Mouse (Mus musculus) spleen, postnatal 36 days (tissue): Measurements from ENCODE around the gene Rcc2.
A peak's percentile ranks its signal among the peaks of the same experiment; 100 is the strongest.

ENCODE experiments used
- DNase-seq, 2 experiments: peaks; one replicate each; pipeline ENCODE4 v3.0.0; 2022; ENCODE audit warnings: low spot score in 2 of 2, mixed read lengths in 1 of 2

Rcc2 gene

DNA sequence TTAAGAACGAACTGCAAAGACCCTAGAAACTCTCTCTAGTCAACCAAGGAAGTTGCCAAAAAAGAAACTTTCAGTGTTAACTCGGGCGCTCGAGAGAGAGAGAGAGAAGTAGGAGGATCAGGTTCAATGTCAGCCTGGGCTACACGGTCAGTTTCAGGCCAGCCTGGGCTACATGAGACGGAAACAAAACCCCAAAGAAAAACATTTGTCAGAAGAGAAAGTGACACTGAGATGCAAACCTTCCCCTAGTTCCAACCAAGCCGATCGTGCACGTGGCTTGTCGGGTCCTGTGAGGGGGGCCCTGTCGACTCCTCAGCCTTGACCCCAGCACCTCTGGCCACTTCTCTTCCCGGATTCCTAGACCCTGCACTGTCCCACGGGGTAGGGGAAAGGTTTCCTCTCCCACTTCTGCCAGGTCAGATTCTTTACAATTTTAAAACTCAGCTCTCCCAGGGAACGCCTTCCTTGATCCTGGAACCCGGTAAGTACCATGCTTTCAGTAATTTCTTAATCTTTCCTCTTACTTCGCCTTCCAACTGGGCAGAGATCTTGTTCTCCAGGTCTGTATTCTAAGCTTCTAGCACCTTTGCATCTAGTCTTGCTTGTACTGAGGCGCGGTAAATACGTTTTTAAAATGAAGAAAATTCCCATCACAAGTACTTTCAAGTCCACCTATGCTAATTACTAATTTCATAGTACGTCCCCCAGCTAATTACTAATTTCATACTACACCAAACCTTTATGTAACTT is at the start of gene Rcc2:
Gene Rcc2, plus strand, starts transcription at position 273 of the 750 bp plus-strand sequence.
- peak in 1 of 2 experiments; percentile 43 for DNase-seq

DNA sequence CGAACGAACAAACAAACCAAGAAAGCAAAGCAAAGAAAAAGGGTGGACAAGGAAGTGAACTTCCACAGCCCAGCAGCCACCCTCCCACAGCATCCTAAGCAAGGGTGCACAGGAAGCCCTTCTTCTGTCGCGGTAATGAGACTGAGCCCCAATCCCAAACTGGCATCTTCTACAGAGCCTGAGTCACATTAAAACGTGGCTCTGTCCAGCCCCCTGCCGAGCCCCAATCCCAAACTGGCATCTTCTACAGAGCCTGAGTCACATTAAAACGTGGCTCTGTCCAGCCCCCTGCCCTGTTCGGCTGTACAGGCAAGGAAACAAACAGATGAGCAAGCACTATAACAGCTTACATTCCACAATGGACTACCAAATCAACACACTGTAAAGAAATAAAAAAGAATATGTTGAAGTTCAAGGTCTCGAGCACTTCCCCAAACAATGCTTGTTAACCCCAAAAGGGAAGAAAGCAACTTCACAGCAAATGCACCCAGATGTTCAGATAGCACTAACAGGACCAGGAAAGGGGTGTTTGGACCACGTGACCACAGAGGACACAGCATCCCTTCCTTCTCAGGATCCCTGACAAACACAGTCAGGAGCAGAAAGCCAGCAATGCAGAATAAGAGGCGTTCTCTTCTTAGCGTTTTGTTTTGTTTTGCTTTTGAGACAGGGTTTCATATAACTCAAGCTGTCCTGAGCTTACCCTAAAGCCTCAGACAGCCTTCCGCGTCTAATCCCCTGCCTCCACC is 46.3 kb upstream of the Rcc2 start:
- DNase-seq = no peak

DNA sequence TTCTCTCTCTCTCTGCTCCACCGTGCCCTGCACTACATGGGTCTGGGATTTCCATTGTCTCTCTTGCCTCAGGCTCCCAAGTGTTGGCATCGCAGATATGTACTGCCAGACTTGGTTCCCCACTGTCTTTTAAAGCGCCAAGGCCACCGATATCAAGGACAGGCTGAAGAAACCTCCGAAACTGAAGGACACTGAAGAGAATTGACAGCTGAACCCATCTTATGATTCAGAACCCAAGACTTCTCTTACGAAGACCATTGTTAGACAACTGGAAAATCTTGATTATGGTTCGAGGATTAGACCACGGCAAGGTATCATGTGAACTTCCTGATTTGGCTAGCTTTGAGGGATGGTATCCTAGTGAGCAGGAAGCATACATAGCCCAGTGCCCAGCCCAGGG is 45.5 kb upstream of the Rcc2 start:
- no peak for DNase-seq

DNA sequence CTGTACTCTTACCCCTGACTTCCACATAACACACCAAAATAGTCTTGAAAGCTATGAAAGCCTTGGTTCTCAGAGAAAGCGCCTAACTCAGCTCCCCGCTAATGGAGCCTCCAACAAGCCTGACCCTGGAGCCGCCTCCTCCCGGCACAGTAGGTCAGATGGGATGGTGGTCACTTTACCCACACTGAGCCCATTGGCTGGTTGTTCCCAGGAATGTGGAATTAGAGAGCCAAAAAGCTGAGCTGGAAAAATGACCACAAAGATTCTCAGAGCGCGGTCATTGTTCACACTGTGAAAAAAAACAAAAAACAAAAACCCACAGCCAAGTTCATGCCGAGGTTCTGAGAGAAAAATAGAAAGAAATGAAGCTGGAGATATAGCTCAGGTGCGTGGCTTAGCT is 43.8 kb upstream of the Rcc2 start:
- DNase-seq = no peak

DNA sequence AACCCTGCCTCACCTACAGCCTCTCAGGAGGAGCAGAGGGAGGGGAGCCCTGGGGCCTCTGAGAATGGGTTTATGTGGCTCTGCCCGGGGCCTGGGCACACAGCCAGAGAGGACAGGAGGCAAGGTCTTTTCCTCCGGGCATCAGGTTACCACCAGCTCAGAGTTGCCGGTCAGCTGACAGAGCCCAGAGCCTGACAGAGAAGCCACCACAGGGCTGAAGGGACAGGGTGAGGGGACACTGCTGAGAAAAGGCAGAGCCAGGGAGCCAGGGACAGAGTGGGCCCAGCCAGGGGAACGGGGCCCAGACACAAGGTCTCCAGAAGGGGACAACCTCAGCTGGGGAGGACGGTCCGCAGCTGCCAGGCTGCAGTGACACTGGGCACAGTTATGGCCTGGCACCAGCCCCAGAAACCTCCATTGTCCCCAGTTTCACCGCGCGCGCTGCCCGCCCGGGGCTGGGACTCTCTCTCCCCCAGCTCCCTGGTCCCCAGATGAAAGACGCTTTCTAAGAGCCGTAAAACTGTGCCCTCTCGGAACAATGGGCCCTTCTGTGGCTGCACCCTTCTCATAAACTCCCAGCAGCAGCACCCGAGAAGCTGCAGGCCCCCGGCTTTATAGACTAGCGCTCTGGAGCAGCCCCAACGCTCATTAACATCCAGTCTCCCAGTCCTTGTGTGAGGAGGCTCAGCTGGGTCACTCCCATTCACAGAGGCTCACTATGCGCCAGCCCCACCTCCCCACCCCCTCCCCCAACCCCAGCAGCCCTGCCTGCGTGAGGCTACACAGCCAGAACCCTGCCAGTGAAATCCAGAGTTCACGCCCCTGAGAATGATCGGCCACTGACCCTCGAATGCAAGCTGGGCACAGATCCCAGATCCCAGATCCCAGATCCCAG is 42.4 kb upstream of the Rcc2 start:
- DNase-seq = no peak

DNA sequence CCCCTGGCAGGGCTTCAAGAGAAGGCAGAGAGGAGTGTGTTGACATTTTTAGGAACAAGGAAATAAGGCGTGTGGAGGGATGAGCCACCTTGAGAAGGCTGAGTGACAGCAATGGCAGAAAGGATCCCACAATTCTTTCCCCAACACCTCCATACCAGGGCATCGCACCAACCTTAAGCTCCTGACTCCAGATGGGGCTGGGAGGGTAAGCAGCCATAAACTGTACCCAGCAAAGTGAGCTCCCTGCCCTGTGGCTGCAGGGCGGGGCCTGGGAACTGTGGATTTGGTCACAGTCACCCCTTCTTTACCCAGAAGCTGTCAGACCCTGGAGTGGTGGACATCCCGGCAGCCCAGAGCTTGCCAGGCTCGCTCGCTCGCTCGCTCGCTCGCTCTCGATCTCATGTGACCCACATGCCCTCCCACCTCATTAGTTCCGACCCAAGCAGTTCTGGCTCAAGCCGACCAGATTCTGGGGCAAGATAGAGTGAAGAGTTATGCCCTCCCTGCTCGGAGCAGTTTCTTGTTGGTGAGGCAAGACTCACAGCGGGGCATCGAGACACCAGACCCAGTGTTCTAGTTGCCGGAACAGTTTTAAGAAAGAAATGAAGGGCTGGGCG is 38.8 kb upstream of the Rcc2 start:
- DNase-seq = no peak

DNA sequence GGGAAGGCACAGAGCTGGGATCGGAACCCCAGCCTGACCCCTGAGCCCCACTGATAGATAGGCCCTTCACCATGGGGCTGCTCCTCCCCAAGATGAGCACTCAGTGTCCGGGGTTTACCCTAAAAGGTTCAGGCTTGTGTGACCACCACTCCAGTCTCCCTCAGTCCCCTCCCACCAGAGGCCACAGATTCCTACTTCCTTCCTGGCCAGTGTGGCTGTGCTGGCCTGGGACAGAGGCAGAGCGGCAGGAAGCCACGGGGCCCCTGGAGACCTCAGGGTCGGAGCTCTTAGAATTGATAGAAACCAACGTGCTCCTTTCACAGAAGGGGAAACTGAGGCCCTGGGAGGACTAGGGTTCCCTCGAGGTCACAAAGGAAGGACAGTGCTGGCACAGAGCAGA is 37.9 kb upstream of the Rcc2 start:
- no peak for DNase-seq

DNA sequence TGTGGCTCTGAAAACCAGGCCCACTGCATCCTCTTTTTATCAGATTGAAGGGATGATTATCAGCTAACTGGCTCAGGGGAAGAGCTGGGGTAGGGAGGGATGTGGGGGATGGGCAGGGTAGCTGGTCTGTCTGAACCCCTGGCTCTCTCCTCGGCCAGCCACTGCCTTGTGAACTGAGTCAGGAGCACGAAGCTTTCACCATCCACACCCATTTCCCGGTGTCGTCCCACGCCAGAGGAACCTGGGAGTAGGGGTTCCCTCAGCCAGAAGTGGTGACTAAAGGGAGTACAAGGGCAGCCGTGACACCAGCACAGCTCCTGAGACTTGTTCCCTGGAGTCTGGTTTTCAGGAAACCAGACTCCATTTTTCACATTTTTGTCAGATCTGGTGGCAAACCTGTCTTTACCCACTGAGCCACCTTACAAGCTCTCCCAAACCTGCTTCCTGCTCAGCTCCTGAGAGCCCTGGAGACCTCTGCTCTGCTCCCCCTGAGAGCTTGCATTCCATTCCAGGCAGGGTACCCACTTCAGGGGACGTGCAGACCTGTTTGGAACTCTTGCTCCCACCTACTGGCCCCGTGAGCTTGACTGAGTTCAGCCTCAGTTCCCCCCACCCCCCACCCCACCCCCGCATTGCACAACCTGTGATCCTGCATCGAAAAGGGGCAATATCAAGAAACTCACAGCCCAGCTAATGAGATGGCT is 37.3 kb upstream of the Rcc2 start:
- DNase-seq = no peak

DNA sequence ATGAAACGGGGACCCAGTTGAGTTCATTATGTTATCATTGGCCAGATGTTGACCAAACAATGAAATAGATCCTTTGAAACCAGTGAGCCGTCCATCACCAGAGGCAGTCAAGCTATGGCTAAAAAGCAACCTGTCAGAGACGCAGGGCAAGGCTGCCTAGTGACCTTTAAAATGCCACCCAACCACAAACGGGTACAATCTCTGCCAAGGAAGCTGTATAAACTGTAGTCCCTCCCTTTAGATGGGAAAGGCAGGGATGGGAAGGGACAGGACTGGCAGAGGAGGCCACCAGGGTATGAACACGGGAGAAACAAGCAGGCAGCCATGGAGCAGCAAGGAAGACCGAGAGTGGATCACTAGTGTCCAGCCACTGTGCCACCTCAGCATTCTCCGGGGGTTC is 35.3 kb upstream of the Rcc2 start:
- DNase-seq = no peak

DNA sequence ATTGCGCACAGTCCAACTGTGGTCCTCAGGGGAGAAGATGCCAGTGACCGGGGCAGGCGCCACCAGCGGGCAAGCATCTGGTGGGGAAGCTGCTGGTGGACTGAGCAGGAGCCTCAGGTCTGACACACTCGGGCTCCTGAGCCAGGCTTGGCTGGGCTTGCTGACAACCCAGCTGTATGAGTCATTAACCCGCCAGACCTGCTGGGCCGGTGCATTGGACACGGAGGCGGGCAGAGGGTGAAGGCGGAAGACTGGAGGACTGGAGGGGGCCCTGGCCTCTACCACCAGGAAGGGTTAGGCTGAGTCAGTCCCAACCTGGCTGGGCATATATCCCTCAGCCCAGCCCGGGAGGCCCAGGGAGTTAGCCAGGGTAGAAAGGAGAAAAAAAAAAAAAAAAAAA is 34.6 kb upstream of the Rcc2 start, which contains the start of gene Arhgef10l:
Gene Arhgef10l, minus strand, starts transcription at position 253 of the 400 bp plus-strand sequence.
- no peak for DNase-seq

DNA sequence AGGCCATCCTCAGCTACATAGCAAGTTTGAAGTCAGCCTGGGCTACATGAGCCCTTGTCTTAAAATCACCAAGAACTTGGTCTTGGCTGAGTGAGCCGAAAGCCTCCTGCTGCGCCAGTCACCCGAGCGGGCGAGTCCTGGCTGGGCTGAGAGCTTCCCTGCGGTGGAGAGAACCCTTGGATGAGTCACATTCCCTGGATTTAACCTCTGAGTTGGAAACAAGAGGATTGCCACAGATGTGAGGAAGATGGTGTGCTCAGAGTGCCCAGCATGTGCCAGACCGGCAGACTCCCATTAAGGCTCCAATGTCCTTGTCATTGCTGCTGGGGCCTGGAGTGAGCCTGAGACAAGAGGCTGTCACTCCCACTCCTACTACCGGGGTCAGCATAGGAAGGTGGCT is 32.5 kb upstream of the Rcc2 start:
- no peak for DNase-seq

DNA sequence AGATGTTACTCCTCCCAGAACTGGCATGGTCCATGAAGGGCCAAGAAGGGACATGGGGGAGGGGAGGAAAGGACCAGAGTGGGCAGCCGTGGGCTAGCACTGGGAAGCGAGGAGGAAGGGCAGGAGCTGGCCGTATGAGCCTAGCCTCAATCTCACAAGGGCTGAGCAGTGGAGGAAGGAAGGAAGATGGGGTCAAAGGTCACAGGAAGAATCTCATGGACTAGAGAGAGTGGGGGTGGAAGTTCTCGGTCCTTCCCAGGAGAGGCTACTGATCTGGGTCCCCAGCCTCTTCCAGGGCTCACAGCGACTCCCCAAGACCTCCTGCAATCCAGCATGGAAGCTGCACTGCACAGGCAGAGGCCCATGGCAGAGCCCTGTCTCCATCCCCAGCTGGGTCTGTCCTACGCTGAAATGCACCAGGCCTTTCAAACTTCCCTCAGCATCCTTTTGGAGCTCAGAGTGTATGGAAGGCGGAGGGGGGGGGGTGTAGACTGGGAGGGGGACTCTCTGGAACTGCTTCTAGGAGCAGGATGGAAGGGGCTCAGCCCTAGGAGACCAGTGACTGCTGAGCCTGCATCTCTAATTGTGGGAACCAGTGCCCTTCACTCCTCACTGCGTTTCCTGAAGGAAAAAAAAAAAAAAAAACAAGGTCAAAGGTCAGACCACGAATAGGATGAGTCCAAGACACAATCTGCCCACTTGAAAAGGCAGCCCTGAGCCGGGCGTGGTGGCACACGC is 26.6 kb upstream of the Rcc2 start:
- DNase-seq = no peak

DNA sequence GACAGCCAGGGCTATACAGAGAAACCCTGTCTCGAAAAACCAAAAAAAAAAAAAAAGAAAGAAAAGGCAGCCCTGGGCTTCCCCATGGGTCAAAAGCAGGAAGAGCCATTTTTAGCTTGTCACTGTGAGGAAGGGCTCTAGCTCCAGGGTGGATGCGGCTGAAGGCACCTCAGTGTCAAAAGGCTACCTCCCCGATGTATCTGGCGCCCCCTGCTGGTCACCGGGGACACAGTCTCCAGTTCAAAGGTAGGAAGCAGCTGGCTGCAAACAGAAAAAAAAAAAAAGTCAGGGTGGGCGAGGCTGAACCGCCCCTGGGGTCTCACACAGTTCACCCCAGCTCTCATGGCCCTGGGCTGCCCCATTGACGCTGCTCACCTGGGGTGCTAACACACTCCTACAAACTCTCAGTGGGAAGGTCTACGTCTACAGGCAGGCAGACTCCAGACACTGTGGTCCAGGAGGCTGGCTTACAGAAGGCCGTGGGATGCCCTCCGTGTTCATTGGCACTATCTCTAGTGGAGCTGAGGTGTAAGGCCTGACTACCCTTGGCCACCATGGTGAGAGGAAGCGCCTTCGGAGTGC is 25.9 kb upstream of the Rcc2 start:
- DNase-seq = peak; percentile 65 to 69

DNA sequence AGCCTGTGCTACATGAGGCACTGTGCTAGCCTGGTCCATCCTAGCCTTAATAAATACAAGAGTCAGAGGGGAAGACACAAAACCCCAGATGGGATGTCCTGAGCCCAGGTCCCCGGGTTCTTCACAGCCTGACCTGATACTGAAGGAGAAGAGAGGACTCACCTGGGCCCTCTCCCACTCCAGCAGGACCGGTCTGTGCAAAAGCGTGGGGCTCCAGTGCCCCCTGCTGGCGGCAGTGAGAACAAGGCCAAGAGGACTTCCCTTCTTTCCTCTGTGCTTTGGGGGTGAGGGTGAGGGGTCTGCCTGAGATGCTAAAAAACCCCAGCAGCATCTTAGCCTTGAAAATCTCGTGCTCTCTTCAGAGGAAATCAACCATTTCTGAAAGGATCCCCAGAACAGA is 21.3 kb upstream of the Rcc2 start:
- DNase-seq = no peak

DNA sequence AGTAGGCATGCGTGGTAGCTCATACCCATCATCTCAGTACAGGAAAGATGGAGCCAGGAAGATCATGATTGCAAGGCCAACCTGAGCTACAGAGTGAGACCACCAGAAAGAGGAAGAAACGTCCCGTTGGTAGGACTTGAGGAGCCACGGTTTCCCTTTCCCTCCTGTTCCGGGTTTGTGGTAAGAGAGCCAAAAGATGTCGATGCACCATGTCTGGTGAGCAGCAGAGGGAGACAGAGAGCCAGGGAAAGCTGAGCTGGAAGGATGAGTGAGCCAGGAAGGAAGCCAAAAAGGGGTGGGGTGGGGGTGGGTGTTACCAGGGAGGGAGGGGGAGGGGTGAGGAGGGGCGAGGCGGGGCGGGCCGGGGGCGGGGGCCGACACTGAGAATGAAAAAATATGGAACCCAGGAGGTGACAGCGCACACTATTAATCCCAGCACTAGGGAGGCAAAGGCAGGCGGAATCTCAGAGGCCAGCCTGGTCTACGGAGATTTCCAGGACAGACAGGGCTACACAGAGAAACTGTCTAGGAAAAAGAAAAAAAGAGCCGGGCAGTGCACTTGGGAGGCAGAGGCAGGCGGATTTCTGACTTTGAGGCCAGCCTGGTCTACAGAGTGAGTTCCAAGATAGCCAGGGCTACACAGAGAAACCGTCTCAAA is 20.5 kb upstream of the Rcc2 start:
- DNase-seq = peak; percentile 75 to 76

DNA sequence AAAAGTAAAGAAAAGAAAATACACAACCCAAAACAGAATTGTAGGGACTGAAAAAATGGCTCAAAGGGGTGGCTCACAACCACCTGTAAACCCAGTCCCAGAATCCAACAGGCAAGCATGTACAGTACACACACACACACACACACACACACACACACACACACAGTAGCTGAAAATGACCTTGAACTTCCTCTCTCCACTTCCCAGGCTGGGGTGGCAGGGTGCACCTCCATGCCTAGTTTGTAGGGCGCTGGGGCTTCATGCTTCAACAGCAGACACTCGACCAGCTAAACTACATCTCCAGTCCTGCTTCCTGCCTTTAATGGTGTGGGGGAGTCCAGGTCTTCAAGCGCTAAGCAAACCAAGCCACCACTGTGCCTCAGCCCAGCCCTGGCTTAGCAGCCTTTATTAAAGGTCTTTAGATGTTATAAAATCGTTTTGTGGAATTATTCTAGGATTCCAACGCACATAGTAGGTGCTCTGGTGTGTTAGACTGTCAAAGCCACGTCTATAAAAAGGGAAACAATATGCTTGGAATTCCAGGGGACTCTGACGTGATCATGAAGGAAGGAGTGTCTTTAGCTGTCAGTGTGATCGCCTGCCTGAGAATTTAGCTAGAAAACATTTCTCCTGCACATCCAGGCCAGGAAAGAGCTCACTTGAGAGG is 19.5 kb upstream of the Rcc2 start:
- peak; percentile 42 to 52 for DNase-seq

DNA sequence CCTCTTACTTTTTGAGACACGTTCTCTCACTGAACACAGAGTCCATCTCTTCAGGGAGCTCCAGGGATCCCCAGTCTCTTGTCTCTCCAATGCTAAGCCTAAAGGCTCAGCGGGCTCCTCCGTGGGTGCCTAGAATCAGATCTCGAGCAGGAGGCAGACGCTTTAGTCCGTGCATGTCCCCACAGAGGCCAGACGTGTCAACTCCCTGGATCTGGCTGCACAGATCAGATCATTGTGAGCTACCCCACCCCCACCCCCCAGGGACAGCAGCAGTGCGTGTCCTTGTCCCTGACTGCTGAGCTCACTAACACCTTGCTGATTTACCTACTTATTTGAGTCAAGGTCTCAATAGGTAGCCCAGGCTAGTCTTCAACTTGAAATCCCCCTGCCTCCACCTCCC is 16.7 kb upstream of the Rcc2 start:
- DNase-seq = no peak

DNA sequence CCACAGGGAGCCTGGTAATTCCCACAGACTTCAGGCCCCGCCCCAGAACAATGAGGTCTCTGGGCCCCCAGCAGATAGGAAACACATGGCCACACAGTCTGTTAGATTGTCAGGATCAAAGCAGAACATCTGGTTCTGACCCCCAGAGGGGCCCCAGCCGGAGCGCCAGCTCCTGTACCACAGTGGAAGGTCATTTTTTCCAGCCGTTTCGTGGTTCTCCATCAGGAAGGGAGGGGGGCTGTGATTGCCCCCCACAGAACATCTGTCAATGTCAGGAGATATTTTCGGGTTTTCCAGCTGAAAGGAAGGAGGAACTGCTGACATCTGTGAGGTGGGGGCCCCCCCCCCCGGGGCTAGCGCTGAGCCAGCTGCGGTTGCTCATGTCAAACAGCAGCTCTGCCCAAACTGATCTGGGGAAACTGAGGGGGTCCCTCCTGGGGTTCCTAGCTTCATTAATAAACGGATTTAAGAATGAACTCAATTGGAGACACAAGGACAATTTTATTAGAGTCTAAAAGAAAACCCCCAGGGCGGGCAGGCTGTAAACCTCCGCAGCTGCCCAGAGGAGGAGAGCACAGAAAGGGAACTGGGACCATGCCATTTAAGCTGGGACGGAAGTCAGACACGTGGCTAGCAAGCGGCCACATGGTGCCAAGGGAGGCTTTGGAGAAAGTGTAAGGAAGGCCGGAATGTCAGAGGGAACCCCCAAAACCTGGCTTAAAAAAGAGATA is 16.0 kb upstream of the Rcc2 start:
- peak; percentile 45 to 47 for DNase-seq
